Mouse (Mus musculus) monocyte, adult 5-6 weeks (primary cell): ENCODE measurements around the gene Elmod3. TPM values are rescaled to one million over a fixed set of nuclear protein-coding genes. Genes with fewer than 3 reads are reported as not detected.
"Not testable (repeated sequence)": the region's sequence is repeated elsewhere in the genome, so short reads cannot be mapped to it uniquely, and the experiment has no call there.

Experiments used
- ATAC-seq: fragments of 153-309, 156-312 bp; replicated peaks from 2 replicates; pipeline ENCODE4 v1.8.0; 2017; ENCODE audit warnings: mild to moderate bottlenecking; ENCODE audit not compliant: low TSS enrichment, insufficient number of reproducible peaks, severe bottlenecking, poor library complexity, low FRiP score
- total RNA-seq: library from RNA; stranded (forward); fragments of 200-1000, 200-491, 200-594 nt; gene quantifications from 3 replicates; pipeline ENCODE4 v1.2.3, GENCODE M21; 2017

Gene Elmod3
- total RNA-seq, 1 experiment from 2014 or later = 8.0 TPM

GRCm38 (mm10) chr6:72547862-72548261 lies 50.4 kb downstream of the Elmod3 start:
- no peak for ATAC-seq

- ATAC-seq = no peak
Measured at GRCm38 (mm10) chr6:72547121-72547520, 51.1 kb downstream of the Elmod3 start.

GRCm38 (mm10) chr6:72545377-72545776 lies 52.8 kb downstream of the Elmod3 start:
- no peak for ATAC-seq

- 0 out of 2 replicates have a peak, but pooled peaks have one; percentile 33 for ATAC-seq
Measured at GRCm38 (mm10) chr6:72544283-72544987, 53.8 kb downstream of the Elmod3 start, which contains the start of gene Capg. Gene Capg, plus strand, starts transcription at chr6:72544391.

GRCm38 (mm10) chr6:72543265-72543850 lies 54.9 kb downstream of the Elmod3 start:
- no peak for ATAC-seq

GRCm38 (mm10) chr6:72538562-72539031 lies 59.6 kb downstream of the Elmod3 start:
- peak; percentile 91 for ATAC-seq

- no peak for ATAC-seq
Measured at GRCm38 (mm10) chr6:72537998-72538500, 60.2 kb downstream of the Elmod3 start.

GRCm38 (mm10) chr6:72535165-72535564 lies 63.0 kb downstream of the Elmod3 start:
- 0 out of 2 replicates have a peak, but pooled peaks have one; percentile 37 for ATAC-seq

GRCm38 (mm10) chr6:72534035-72534809 lies 64.0 kb downstream of the Elmod3 start:
- ATAC-seq = peak; percentile 71

- not testable (repeated sequence) for ATAC-seq
Measured at GRCm38 (mm10) chr6:72533555-72533954, 64.7 kb downstream of the Elmod3 start.

GRCm38 (mm10) chr6:72532580-72532979 lies 65.6 kb downstream of the Elmod3 start:
- no peak for ATAC-seq

GRCm38 (mm10) chr6:72528410-72529151 lies 69.6 kb downstream of the Elmod3 start:
- no peak for ATAC-seq

- no peak for ATAC-seq
Measured at GRCm38 (mm10) chr6:72527070-72527469, 71.1 kb downstream of the Elmod3 start.

GRCm38 (mm10) chr6:72524160-72524559 lies 74.1 kb downstream of the Elmod3 start:
- ATAC-seq = no peak

GRCm38 (mm10) chr6:72523222-72523621 lies 75.0 kb downstream of the Elmod3 start:
- ATAC-seq = no peak

GRCm38 (mm10) chr6:72522288-72522687 lies 75.9 kb downstream of the Elmod3 start:
- ATAC-seq = no peak

- no peak for ATAC-seq
Measured at GRCm38 (mm10) chr6:72521607-72522006, 76.6 kb downstream of the Elmod3 start, which contains the start of gene Sh2d6. Gene Sh2d6, minus strand, starts transcription at chr6:72521707.

GRCm38 (mm10) chr6:72520904-72521303 lies 77.3 kb downstream of the Elmod3 start:
- no peak for ATAC-seq
